ENCODE assay signal across 8 mouse cellular contexts in genomic region chr4:143388955-143389702, GRCm38 (mm10). TPM values are rescaled to one million over a fixed set of nuclear protein-coding genes. Genes with fewer than 3 reads are reported as not detected.
DNase-seq lines count a peak whose midpoint lies in the region; ATAC-seq and TF ChIP-seq lines count a peak whose summit lies in the region.

No protein-coding gene starts in this region.

- peak overlapping the region; percentile 36 for H3K4me3 ChIP-seq in hindbrain, postnatal 0 days (ENCODE audit: low read length)
- peak overlapping the region; percentile 44 for H3K4me3 ChIP-seq in limb, embryonic 15.5 days
- H3K4me3 ChIP-seq in midbrain, embryonic 16.5 days (ENCODE audit: low read depth, low read length): peak overlapping the region; percentile 36

- WGBS in hindbrain, postnatal 0 days: 14% methylated on average over 23 of the region's 43 CpGs
- WGBS in limb, embryonic 15.5 days: 9% methylated on average over 37 of the region's 43 CpGs
- 10% methylated on average over 27 of the region's 43 CpGs for whole genome bisulfite sequencing in midbrain, embryonic 16.5 days

- peak; percentile 15 to 31 for DNase-seq in adrenal gland, adult 18-20 months (ENCODE audit: low spot score in 2 of 2)
- no peak for DNase-seq in adrenal gland, postnatal 4 days (ENCODE audit: low spot score in 2 of 2)
- DNase-seq in brain, embryonic 14.5 days (ENCODE audit: low read depth): peak; percentile 74
- peak; percentile 46 for DNase-seq in gastrocnemius, postnatal 14 days
- DNase-seq in hindbrain, postnatal 0 days (ENCODE audit: low spot score): peak; percentile 80
- DNase-seq in thymus, postnatal 14 days: peak; percentile 34

- 0 out of 2 replicates have a peak overlapping the region, but pooled peaks have one; percentile 26 for H3K27ac ChIP-seq in hindbrain, postnatal 0 days
- H3K27ac ChIP-seq in limb, embryonic 15.5 days: no peak overlapping the region
- H3K27ac ChIP-seq in midbrain, embryonic 16.5 days (ENCODE audit: low read length): no peak overlapping the region

- H3K9ac ChIP-seq in hindbrain, postnatal 0 days (replicated peaks; ENCODE audit: low read length): peak overlapping the region; percentile 35; the same call in 1 of the 2 replicates
- H3K9ac ChIP-seq in limb, embryonic 15.5 days: 0 out of 2 replicates have a peak overlapping the region, but pooled peaks have one; percentile 28
- H3K9ac ChIP-seq in midbrain, embryonic 16.5 days (ENCODE audit: low read depth, low read length): peak overlapping the region; percentile 53; the same call in 1 of the 2 replicates

- no peaks in the 10 kb centered on the region for H3K36me3 ChIP-seq in hindbrain, postnatal 0 days (ENCODE audit: insufficient read depth, low read length)
- no peaks in the 10 kb centered on the region for H3K36me3 ChIP-seq in limb, embryonic 15.5 days
- no peaks in the 10 kb centered on the region for H3K36me3 ChIP-seq in midbrain, embryonic 16.5 days (ENCODE audit: control insufficient read depth, insufficient read depth, low read length)

- no peaks in the 10 kb centered on the region for H3K9me3 ChIP-seq in hindbrain, postnatal 0 days (ENCODE audit: low read length)
- no peaks in the 10 kb centered on the region for H3K9me3 ChIP-seq in limb, embryonic 15.5 days
- no peaks in the 10 kb centered on the region for H3K9me3 ChIP-seq in midbrain, embryonic 16.5 days (replicated peaks; ENCODE audit: control insufficient read depth, low read length, poor library complexity, severe bottlenecking)

- peak; percentile 48 for TF ChIP-seq CTCF in brain, embryonic 14.5 days (IDR thresholded peaks at IDR 0.05; ENCODE audit: borderline replicate concordance, extremely low read depth, insufficient read depth, insufficient read length)
- peak; percentile 62 for TF ChIP-seq CTCF in hindbrain, postnatal 0 days (IDR thresholded peaks at IDR 0.05; ENCODE audit: low read depth)

- peak; percentile 95 for ATAC-seq in hindbrain, postnatal 0 days
- ATAC-seq in limb, embryonic 15.5 days (ENCODE audit: insufficient number of reproducible peaks, low FRiP score, low TSS enrichment, low read depth): 0 out of 2 replicates have a peak, but pooled peaks have one; percentile 58
- ATAC-seq in midbrain, embryonic 16.5 days: peak; percentile 86

- H3K4me2 ChIP-seq in hindbrain, postnatal 0 days (ENCODE audit: low read depth, low read length): peak overlapping the region; percentile 52
- peak overlapping the region; percentile 61 for H3K4me2 ChIP-seq in limb, embryonic 15.5 days
- peak overlapping the region; percentile 66 for H3K4me2 ChIP-seq in midbrain, embryonic 16.5 days (ENCODE audit: low read length)

- intact Hi-C loops in gastrocnemius, postnatal 14 days (cut with DNase I; ENCODE audit: low total_unique reads): no loop called here

- no peaks in the 10 kb centered on the region for H3K4me1 ChIP-seq in hindbrain, postnatal 0 days (ENCODE audit: insufficient read depth, low read length)
- H3K4me1 ChIP-seq in limb, embryonic 15.5 days: no peaks in the 10 kb centered on the region
- 0 out of 2 replicates have a peak, but pooled peaks cover 2% of the 10 kb centered on the region for H3K4me1 ChIP-seq in midbrain, embryonic 16.5 days (ENCODE audit: control insufficient read depth, insufficient read depth, low read length)

- TF ChIP-seq POLR2A in brain, embryonic 14.5 days (IDR thresholded peaks at IDR 0.05; ENCODE audit: borderline replicate concordance, extremely low read depth, insufficient read depth, insufficient read length, poor library complexity, severe bottlenecking): no peak

- H3K27me3 ChIP-seq in hindbrain, postnatal 0 days (ENCODE audit: insufficient read depth, low read length): no peaks in the 10 kb centered on the region
- no peaks in the 10 kb centered on the region for H3K27me3 ChIP-seq in limb, embryonic 15.5 days
- H3K27me3 ChIP-seq in midbrain, embryonic 16.5 days (ENCODE audit: control insufficient read depth, insufficient read depth, low read depth, low read length): no peaks in the 10 kb centered on the region

RNA-seq across cellular contexts. Expression of gene Pramel1, which starts 5.1 kb away (rescaled TPM):
- not detected for total RNA-seq in adrenal gland, adult 18-20 months (2021)
- total RNA-seq in adrenal gland, postnatal 4 days (2021): not detected
- not detected in 2 replicates for polyA plus RNA-seq in brain, embryonic 14.5 days (2012; rRNA removed)
- under 1 TPM in 1 of 2 experiments, not detected in 1; 0.18 TPM for total RNA-seq in gastrocnemius, postnatal 14 days (2021)
- total RNA-seq in hindbrain, postnatal 0 days (2014; rRNA removed): not detected in 2 replicates
- not detected in 2 replicates for polyA plus RNA-seq in hindbrain, postnatal 0 days (2015; fragmentation: Nextera tagmentation; extraction: Ambion mirVana)
- not detected in 2 replicates for polyA plus RNA-seq in limb, embryonic 15.5 days (2015; fragmentation: Nextera tagmentation; extraction: Ambion mirVana)
- not detected in 2 replicates for polyA plus RNA-seq in midbrain, embryonic 16.5 days (2015; fragmentation: Nextera tagmentation; extraction: Ambion mirVana)

RNA-seq across cellular contexts. Expression of gene Pramef8, which starts 23.1 kb away (rescaled TPM):
- total RNA-seq in adrenal gland, adult 18-20 months (2021): 10 to 100 TPM in 1 of 2 experiments, 1 to 10 TPM in 1; 9.3 to 10.7 TPM
- 10 to 100 TPM; 13.2 to 17.9 TPM for total RNA-seq in adrenal gland, postnatal 4 days (2021)
- 12.1 and 14.7 TPM in 2 replicates for polyA plus RNA-seq in brain, embryonic 14.5 days (2012; rRNA removed)
- total RNA-seq in gastrocnemius, postnatal 14 days (2021): 1 to 10 TPM; 5.2 to 7.0 TPM
- total RNA-seq in hindbrain, postnatal 0 days (2014; rRNA removed): 26.1 and 48.5 TPM in 2 replicates
- 16.0 and 18.3 TPM in 2 replicates for polyA plus RNA-seq in hindbrain, postnatal 0 days (2015; fragmentation: Nextera tagmentation; extraction: Ambion mirVana)
- polyA plus RNA-seq in limb, embryonic 15.5 days (2015; fragmentation: Nextera tagmentation; extraction: Ambion mirVana): 19.8 and 20.0 TPM in 2 replicates
- 25.2 and 27.0 TPM in 2 replicates for polyA plus RNA-seq in midbrain, embryonic 16.5 days (2015; fragmentation: Nextera tagmentation; extraction: Ambion mirVana)

RNA-seq across cellular contexts. Expression of gene Lrrc38, which starts 39.6 kb away (rescaled TPM):
- under 1 TPM in 1 of 2 experiments, not detected in 1; 0.43 TPM for total RNA-seq in adrenal gland, adult 18-20 months (2021)
- total RNA-seq in adrenal gland, postnatal 4 days (2021): not detected
- polyA plus RNA-seq in brain, embryonic 14.5 days (2012; rRNA removed): 0.23 TPM in 2 replicates
- total RNA-seq in gastrocnemius, postnatal 14 days (2021): 10 to 100 TPM; 21.0 to 22.1 TPM
- 0.29 and 0.63 TPM in 2 replicates for total RNA-seq in hindbrain, postnatal 0 days (2014; rRNA removed)
- 0.84 and 0.97 TPM in 2 replicates for polyA plus RNA-seq in hindbrain, postnatal 0 days (2015; fragmentation: Nextera tagmentation; extraction: Ambion mirVana)
- 0.99 and 1.9 TPM in 2 replicates for polyA plus RNA-seq in limb, embryonic 15.5 days (2015; fragmentation: Nextera tagmentation; extraction: Ambion mirVana)
- polyA plus RNA-seq in midbrain, embryonic 16.5 days (2015; fragmentation: Nextera tagmentation; extraction: Ambion mirVana): 0.40 and 0.52 TPM in 2 replicates

Comparison
In these comparisons a context has a peak if more than half of its experiments do, and no peak if none do; other contexts are left out.
1. DNase-seq: peak in adrenal gland, adult 18-20 months (2 of 2), brain, embryonic 14.5 days (single experiment), gastrocnemius, postnatal 14 days (single experiment), hindbrain, postnatal 0 days (single experiment) and thymus, postnatal 14 days (single experiment); none in adrenal gland, postnatal 4 days (0 of 2).
2. RNA of gene Lrrc38, which starts 39.6 kb away (total RNA-seq): 21.0 to 22.1 TPM in gastrocnemius, postnatal 14 days; 0.29 to 0.63 TPM in hindbrain, postnatal 0 days, 0.43 TPM in adrenal gland, adult 18-20 months and not detected in adrenal gland, postnatal 4 days; every median in the first group is over 10 times any median in the second.
3. Peak in every context shown above with its lines, with median percentiles within 50 percentile points of each other: ATAC-seq, H3K4me2 ChIP-seq, H3K4me3 ChIP-seq and H3K9ac ChIP-seq.